Mouse (Mus musculus) heart, postnatal 36 days (tissue): ENCODE results near the gene Cyp27a1. TPM values are rescaled to one million over a fixed set of nuclear protein-coding genes. Genes with fewer than 3 reads are reported as not detected.

ENCODE experiments used
- DNase-seq, 2 experiments: peaks; one replicate each; pipeline ENCODE4 v3.0.0; 2021 to 2022
- intact Hi-C: fragments of 180-260 bp; cut with DNase I; formaldehyde crosslinking; loops from one replicate; pipeline ENCODE4 v1.15.1; 2025
- total RNA-seq, 2 experiments: library from RNA; stranded (reverse); gene quantifications; 2 replicates each; pipeline ENCODE4 v1.2.3; 2021

The Cyp27a1 gene
- total RNA-seq, result 10 to 100 TPM; 13.5 to 18.4 TPM

DNA sequence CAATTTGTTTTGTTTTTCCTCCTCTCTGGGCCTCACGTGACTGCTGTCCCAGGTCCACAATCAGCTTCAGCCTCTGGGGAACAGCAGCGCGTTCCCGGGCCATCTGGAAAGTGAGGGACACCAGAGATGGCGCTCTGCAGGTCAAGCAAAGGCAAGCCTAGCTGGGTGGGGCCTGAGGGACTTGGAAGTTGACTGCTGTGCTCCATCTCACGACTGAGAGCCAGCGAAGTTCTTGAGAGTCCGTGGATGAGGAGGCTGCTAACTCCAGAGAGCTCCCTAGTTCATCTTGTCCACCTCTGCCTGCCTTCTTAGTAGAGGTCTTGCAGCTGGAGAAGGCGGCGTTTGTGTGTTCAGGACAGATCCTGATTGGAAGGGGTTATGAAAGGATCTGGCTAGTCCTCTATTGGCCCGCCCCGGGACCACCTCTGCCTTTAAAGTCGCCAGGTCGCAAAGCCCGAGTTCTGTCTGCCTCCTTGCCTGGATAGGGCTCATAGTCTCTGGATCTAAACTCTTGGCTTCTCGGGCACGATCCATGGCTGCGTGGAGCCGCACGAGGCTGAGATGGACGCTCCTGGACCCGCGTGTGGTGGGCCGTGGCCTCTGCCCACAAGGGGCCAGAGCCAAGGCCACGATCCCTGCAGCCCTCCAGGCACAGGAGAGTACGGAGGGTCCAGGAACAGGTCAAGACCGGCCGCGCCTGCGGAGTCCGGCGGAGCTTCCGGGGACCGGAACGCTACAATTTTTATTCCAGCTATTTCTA, at the start of gene Cyp27a1:
Cyp27a1 (plus strand) TSS at position 476 of the 760 bp plus-strand sequence.
- peak; percentile 75 to 83 for DNase-seq
- intact Hi-C loops, result loop anchor here (5.0 kb wide), 1 partner anchor 104 kb away; no protein-coding TSS in a partner anchor

DNA sequence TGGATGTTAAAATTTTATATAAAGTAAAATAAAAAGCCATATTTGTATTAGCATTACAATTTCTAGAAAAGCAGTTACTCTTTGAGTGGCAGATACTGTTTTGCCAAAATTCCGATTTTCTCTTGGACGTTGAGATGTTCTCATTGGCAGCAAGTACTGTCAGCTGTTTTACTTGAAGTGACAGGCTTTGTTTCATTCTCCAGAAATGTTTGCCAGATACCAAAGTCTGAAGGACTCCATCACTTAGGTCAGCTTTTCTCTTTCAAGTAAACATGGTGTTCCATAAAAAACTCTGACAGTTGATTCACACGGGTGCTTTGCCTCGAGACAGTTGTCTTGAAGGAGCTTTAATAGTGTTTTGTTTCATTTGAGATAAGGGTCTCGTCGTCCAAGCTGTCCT, 48.2 kb upstream of the Cyp27a1 start:
- no peak for DNase-seq
- intact Hi-C loops, result loop anchor here (10.0 kb wide), 1 partner anchor 80 kb away; the partner anchor contains the start of genes Bcs1l and Zfp142

DNA sequence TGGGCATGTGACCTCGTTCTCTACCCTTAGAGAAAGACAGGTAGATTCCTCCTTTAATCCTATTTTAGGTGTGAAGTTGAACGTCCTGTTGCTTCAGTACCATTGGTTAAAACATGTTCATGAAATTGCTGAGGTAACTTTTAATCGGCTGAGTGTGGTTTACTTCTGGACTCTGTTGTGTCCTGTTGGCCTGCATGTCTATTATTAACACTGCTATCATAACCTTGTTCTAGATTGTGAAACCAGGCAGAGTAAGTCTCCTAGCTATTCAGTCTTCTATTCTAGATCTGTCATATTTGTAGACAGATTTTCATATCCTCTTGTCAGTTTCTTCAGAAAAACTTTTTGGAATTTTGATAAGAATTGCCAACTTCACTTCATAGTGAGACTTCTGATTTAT, 45.0 kb upstream of the Cyp27a1 start:
- no peak for DNase-seq
- intact Hi-C loops, result loop anchor here (10.0 kb wide), 1 partner anchor 84 kb away; the partner anchor contains the start of genes Bcs1l and Zfp142

DNA sequence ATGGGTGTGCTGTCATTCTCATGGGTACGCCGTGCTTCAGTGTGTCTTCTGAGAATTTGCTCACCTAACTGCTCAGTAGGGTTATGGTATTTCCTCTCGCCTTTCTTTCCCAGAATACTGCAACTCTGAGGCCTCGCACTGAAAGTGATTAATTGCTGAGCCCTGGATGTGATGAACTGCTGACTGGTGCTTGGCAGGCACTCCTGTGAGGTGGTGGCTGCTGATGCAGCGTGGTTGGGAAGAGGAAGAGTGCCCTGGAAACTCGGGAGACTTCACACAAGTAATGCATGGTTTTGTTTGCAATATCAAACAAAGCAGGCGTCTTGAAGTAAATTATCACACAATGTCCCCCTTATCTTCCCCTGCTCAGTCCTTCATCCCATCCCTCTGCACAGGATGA, 40.6 kb upstream of the Cyp27a1 start:
- intact Hi-C loops, result no loop called here
- DNase-seq, result no peak

DNA sequence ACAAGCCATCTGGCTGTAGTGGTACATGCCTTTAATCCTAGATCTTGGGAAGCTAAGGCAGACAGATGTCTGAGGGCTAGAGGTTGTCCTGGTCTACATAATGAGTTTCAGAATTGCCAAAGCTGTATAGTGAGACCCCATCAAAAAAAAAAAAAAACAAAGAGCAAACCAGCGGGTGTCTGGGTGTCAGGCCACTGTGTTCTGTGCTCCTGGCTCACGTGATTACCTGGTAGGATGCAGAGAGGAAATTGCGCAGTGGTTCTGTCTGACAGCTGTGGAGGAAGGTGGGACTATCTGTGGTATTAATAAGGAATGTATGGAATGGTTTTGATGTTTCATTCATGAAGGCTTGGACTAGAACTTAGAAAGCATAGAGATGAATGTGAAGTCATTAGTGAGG, 36.5 kb upstream of the Cyp27a1 start:
- intact Hi-C loops, result no loop called here
- no peak for DNase-seq

DNA sequence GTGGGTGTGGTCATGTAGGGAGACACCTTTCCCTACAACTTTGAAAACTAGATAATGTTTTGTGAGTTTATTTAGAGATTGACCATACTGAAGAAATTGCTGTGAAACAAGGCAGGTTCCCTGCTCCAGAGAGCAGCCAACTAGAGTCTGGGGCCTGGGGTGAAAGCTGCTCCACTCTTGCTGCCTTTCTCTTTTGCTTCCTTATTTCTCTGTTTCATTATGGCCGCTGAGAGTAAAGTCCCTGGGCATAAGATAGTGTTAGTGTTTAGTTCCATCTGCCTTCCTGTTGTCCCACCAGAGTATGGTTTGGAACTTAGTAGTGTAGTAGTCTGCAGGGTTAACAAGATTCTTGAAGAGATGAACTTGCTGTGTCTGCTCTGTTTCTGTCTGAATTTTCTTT, 35.5 kb upstream of the Cyp27a1 start:
- intact Hi-C loops, result no loop called here
- DNase-seq, result no peak

DNA sequence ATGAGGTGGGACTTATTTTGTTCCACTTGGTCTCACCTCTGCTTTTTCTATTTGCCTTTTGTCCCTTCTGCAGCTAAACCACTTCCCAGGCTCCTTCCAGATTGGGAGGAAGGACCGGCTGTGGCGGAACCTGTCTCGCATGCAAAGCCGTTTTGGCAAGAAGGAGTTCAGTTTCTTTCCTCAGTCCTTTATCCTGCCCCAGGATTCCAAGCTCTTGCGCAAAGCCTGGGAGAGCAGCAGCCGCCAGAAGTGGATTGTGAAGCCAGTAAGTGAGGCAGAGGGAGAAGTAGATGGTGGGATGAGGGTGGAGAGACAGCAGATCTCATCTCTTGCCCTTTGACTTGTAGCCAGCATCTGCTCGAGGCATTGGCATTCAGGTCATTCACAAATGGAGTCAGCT, 26.2 kb upstream of the Cyp27a1 start:
- intact Hi-C loops, result no loop called here
- no peak for DNase-seq

DNA sequence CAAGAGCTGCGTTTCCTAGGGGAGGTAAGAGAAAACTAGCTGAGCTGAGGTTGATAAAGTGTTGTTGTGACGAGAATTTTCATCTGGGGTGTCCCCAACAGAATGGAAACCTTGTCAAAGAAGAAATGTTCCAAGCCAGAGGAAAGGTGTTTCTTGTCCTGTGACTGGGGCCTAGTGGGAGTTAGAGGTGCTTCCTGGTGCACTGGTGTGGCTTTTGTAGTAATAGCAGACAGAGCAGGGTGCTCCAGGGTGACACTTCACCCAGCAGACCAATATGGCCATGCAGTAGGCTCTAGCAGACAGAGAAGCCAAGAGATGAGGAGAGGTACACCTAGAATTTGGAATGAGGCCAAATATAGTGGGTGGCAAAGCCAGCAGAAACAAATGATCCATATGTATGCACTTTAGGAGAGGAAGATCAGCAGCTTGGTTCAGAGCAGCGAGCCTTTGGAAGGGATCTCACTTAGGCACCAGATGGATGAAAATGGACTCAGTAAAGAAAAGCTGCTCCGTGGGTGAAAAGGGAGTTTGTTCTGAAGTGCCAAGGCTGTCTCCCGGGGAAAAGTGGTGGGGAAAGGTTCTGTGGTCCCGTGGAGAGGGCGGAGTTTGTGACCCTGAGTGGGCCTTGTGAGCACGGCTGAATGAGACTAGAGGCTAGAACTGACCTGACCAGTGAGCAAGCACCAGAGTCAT, 19.3 kb upstream of the Cyp27a1 start:
- intact Hi-C loops, result no loop called here
- no peak for DNase-seq

DNA sequence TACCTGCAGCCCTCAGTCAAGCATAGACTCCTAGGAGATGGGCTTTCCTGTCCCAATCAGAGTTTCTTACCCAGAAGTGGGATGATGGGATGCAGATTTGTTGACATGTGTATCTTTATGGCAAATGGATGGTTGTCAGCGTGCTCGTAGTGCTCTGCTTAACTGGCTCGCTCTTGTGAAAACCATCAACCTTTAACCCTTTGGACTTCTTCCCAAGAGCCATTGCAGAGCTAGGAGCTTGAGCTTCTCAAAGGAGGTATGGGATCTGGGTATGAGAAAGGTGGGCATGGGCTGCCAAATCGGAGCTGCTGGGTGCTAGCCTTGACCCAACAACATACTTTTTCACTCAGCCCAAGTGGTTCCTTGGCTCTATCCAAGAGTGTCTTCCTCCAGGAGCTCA, 17.5 kb upstream of the Cyp27a1 start:
- intact Hi-C loops, result no loop called here
- no peak for DNase-seq

DNA sequence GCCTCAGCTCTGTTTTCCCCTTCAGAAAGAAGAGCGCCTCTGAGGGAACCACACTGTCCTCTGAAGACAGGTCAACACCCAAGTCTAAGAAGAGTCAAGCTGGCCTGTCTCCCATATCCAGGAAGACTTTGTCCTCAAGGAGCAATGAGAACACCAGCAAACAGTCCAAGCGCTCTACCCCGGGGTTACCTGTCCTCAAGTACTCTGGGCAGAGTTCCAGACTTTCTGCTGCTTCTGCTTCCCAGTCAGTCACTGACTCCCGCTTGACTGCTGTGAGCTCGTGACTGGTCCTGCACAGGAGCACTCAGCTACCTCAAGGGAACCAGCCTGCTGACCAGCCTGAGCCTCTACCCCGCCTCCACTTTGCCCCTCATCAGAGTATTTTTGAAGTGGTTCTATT, 16.0 kb upstream of the Cyp27a1 start:
- intact Hi-C loops, result no loop called here
- DNase-seq, result no peak

DNA sequence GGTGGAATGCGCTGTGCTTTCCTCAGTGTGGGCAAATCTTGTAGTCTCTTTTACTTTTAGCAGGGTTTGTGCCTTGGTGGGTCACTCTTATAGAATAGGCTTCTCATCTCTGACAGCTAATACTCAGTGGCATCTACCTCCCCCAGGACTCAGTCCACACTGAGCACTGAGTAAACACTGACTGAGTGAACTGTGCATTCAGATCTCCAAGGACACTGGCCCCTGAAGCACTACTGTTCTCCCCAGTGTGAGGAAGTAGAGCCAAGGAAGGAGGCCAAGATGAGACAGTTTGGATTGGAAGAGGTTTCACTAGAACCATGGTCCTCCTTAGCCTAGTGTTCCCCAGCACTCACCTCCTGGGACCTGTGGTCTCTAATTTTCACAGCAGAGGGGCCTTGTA, 15.0 kb upstream of the Cyp27a1 start:
- intact Hi-C loops, result no loop called here
- peak in 1 of 2 experiments; percentile 18 for DNase-seq

DNA sequence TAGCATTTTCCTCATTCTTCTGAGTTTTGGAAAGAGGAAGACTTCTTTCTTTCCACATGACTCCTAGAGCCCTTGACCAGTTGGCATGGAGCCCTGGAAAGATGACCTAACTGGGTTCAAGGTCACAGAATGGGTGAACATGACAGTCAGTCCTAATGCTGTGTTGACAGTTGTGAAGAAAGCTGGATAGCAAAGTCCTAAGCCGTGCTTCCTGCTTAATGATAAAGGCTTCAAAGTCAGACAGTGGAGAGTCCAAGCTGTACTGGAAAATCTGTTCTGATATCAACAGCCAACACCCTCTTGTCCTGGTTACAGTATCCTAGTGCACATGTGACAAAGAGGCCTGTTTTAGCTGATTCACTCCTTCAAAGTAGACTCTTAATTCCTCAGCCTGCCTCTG, 14.6 kb upstream of the Cyp27a1 start:
- intact Hi-C loops, result no loop called here
- peak; percentile 40 to 43 for DNase-seq

DNA sequence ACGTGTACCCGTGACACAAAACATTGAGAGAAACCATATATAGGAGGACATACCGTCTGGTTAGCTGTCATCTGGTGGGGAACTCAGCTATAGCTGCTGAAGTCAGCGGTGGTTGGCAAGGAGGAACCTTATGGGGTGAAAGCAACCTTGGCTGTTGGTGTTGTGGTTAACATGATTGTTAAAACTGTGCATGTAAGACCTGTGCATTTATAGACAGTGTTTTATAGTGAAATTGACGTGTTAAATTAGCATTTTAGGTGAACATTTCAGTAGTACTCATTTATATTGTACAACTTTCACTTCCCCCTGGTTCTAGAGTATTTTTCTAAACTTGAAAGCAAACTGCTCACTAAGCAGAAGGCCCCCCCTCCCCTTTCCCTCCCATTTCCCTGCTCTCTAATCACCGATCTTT, 11.2 kb upstream of the Cyp27a1 start:
- intact Hi-C loops, result no loop called here
- DNase-seq, result no peak

DNA sequence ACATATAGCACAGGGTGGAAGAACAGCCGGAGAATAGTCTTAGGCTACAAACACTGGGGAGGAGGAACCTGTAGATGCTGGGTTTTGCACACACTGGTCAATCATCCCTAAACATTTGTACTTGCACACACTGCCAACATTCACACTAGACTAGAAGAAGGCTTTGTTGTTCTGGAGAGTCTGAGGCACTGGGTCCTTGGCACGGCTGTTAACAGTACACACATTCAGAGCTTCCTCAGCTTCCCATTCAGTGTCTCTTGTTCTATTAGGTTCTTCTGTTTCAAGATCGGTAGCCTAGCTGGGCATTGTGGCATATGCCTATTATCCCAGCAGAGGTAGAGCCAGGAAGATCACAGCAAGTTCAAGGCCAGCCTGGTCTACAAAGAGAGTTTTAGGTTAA, 9.2 kb upstream of the Cyp27a1 start:
- no peak for DNase-seq

DNA sequence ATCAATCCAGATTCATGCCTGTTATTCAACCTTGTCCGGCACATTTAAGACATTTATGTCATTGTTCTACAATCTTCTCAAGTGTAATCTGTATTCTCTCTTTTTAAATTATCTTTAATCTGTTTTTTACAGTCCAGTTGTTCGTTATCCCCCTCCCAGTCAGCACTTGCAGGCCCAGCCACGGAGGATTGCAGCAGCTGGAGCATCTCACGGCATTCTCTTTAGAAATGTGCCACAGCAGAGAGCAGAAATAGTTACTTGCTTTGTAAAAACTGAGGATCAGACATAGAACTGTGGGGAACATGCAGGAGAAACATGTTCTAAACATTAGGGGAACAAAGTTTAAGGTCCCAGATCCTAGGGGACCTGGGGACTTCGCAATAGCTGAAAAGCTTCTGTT, 8.4 kb upstream of the Cyp27a1 start:
- intact Hi-C loops, result no loop called here
- DNase-seq, result no peak

More for the DNA sequence above, 9.2 kb upstream of the Cyp27a1 start:
- intact Hi-C loops, result no loop called here

DNA sequence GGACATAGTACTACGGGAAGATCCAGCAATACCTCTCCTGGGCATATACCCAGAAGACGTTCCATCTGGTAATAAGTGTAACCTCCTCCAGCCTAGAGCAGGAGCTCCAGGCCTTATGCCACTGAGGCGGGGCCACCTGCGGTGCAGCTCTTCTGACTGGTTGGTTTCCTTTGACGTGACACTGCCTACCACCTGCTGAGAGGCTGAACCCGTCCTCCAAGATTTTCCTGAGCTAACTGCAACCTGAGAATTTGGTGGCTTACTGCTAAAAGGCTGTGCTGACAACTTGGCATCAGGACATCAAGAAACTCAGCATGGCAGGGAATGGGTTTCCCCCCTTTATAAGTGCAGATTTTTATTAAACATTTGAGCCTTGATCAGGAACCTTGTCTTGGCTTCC, 3.8 kb upstream of the Cyp27a1 start:
- no peak for DNase-seq
- intact Hi-C loops, result no loop called here

DNA sequence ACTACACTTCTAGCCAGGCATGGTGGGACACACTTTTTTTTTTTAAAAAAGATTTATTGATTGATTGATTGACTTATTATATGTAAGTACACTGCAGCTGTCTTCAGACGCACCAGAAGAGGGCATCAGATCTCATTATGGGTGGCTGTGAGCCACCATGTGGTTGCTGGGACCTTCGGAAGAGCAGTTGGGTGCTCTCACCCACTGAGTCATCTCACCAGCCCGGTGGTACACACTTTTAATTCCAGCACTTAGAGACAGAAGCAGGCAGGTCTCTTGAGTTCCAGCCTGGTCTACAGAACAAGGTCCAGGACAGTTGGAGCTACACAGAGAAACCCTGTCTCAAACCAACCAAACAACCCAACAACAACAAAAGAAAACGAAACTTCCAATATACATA, 1.3 kb upstream of the Cyp27a1 start:
- DNase-seq, result no peak
- intact Hi-C loops, result loop anchor here (5.0 kb wide), 1 partner anchor 105 kb away; no protein-coding TSS in a partner anchor

DNA sequence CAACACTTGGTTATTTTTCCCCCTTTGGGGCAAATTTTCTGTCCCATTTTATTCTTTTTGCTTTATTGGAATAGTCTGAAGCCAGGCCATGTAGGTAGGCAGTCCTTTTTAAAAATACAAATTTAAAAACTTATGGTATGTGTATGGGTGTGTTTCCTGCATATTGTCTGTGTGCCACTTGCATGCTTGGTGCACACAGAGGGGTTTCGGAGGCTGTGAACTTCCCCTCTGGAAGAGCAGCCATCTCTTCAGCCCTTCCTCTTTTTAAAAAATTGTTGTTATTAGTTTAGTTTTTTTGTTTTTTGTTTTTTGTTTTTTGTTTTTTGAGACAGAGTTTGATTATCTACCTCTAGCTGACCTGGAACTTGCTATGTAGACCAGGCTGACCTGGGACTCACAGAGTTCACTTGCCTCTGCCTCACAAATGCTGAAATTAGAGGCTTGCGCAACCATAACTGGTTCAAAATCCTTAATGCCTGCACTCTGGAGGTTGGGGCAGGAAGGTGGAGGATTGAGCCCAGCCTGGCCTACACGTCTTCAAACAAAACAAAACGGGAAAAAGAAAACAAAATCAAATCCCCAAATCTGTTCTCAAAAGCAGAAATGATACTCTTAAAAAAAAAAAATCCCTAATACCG, 794 bp upstream of the Cyp27a1 start:
- intact Hi-C loops, result loop anchor here (5.0 kb wide), 1 partner anchor 105 kb away; no protein-coding TSS in a partner anchor
- no peak for DNase-seq

DNA sequence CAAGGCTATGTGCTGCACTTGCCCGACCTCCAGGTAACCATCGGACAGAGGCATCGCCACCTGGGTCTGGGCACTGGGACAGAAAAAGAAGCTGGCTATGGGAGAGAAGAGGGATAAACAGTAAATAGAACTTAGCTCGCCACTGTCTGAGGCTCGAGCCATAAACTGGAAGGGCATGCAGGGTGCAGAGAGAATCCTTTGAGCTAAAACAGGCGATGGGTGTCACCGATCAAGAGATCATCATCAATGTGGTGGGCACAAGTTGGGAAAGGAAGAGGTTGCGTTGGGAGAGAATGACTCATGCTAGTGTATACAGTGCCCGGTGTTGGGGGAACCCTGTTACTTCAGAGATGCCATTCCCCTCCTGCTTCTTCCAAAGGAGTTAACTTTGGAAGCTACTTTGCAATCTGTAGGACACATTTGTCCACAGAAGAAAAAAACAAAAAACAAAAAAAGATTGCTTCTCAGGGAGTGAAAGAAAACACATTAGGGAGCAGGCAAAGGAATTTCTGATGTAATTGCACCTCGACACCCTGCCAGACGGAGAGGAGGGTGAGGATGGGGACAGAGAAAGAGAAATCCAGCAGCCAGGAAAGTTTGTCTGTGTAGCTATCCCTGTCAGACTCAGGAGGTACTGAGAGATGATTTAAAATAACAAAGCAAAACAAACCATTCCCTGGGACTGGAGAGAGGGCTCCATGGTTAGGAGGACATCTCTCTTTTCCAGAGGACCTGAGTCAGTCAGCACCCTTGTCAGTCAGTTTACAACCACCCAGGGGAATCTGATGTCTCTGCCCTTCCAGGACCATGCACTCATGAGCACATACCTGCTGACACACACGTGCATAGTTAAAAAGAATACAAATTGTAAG, 721 bp downstream of the Cyp27a1 start:
- intact Hi-C loops, result loop anchor here (2.0 to 5.0 kb wide), 2 partner anchors 35 to 103 kb away; partner anchors contain the start of gene Prkag3

DNA sequence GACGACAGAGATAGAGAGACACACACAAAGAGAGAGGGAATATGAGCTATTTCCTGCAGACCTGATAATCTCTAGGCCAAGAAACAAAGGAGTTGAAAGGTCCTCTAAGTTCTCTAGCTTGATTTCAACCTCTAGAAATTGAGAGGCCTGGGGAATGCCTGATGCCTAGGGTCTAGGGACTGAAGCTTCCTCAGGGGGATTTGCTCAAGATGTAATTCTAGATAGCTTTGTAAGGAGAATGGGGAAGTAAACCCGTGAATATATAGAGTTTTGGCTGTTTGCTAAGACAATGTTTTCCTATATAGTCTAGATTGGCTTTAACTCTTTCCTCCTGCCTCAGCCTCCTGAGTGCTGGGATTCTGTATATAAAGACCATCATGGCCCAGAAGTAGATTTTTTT, 1.6 kb downstream of the Cyp27a1 start:
- DNase-seq, result no peak
- intact Hi-C loops, result loop anchor here (2.0 to 5.0 kb wide), 2 partner anchors 34 to 102 kb away; partner anchors contain the start of gene Prkag3

More for the DNA sequence above, 721 bp downstream of the Cyp27a1 start:
- DNase-seq, result no peak
